Mouse (Mus musculus): Measurements from ENCODE around the gene Gm6034.

DNA sequence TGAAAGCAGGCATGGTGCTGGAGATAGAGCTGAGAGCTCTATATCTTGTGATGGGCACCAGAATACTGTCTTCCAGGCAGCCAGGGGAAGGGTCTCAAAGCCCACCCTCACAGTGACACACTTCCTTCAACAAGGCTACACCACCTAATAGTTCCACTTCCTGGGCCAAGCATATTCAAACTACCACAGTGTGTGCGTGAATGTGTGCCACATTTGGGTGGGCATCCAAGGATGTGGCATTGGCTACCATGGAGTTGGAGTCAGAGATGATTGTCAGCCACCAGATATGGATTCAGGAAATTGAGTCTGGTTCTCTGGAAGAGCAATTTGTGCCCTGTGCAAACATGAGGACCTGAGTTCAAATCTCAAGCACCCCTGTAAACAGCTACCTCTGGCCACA is 21.5 kb upstream of the Gm6034 start:
- no peak for TF ChIP-seq MAFK (IDR thresholded peaks at IDR 0.05; ENCODE audit: insufficient read depth, low read depth, low read length)
- no peak for TF ChIP-seq CHD2 (IDR thresholded peaks at IDR 0.05; ENCODE audit: low read depth, low read length)
- no peak for TF ChIP-seq ZC3H11A (IDR thresholded peaks at IDR 0.05; ENCODE audit: borderline replicate concordance, low read depth, low read length)
- TF ChIP-seq ZNF384 (IDR thresholded peaks at IDR 0.05; ENCODE audit: low read depth, low read length) = no peak
